Comparison of ENCODE assay signal across 8 mouse cellular contexts in the genomic region with DNA sequence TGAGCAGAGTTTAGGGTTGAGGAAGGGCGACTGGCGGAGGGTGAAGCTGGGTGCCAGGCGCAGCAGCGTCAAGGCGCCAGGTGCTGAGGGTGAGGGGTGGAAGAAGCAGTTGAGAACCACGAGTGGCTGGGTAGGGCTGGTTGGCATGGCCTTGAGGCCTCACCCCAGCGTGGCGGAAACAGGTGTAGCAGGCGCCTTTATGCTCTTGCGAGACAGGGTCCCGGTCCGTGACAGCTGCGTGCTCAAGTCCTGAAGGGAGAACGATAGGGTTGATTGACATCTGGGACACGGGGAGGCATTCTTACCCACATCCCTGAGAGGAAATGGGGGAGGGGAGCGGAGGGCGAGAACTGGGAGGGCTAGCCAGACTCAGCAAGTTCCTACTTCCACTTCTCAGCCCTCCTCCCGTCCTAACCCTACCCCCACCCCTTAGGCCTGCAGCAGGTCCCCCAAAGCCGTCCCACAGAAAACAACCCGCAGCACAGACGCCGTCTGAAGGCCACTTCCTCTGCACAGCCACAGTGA. TPM values are rescaled to one million over a fixed set of nuclear protein-coding genes. Genes with fewer than 3 reads are reported as not detected.
A peak's percentile ranks its signal among the peaks of the same experiment; 100 is the strongest.
DNase-seq lines count a peak whose midpoint lies in the region; ATAC-seq and TF ChIP-seq lines count a peak whose summit lies in the region.

No protein-coding gene starts in this region.

- DNase-seq in adrenal gland, postnatal 14 days: peak; percentile 64
- DNase-seq in adrenal gland, postnatal 25 days: no peak
- no peak for DNase-seq in testis, postnatal 10 days (ENCODE audit: low spot score)
- peak; percentile 40 for DNase-seq in kidney, adult 9 months
- peak; percentile 73 for DNase-seq in lung, postnatal 0 days (ENCODE audit: low spot score)
- DNase-seq in embryo, embryonic 9.5 days (ENCODE audit: extremely low spot score): no peak

- TF ChIP-seq POLR2A in testis, adult 2 months (IDR thresholded peaks at IDR 0.05; ENCODE audit: control insufficient read depth, low read depth, low read length): no peak

- TF ChIP-seq CTCF in testis, adult 2 months (IDR thresholded peaks at IDR 0.05; ENCODE audit: control insufficient read depth, insufficient read depth, insufficient replicate concordance, low read depth, low read length): no peak
- TF ChIP-seq CTCF in lung, postnatal 0 days (IDR thresholded peaks at IDR 0.05): no peak

- H3K36me3 ChIP-seq in testis, adult 2 months (ENCODE audit: control insufficient read depth, insufficient read depth, low read length): no peaks in the 10 kb centered on the region
- H3K36me3 ChIP-seq in lung, postnatal 0 days (ENCODE audit: insufficient read depth, low read length): no peaks in the 10 kb centered on the region
- H3K36me3 ChIP-seq in stomach, embryonic 15.5 days: no peaks in the 10 kb centered on the region

- H3K27ac ChIP-seq in testis, adult 2 months (ENCODE audit: control insufficient read depth, insufficient read depth, low read depth, low read length): no peak overlapping the region
- peak overlapping the region; percentile 4; the same call in 1 of the 2 replicates for H3K27ac ChIP-seq in lung, postnatal 0 days (ENCODE audit: low read length)
- no peak overlapping the region for H3K27ac ChIP-seq in stomach, embryonic 15.5 days

- peak overlapping the region; percentile 20 for H3K4me2 ChIP-seq in lung, postnatal 0 days (replicated peaks; ENCODE audit: low read depth, low read length)
- H3K4me2 ChIP-seq in stomach, embryonic 15.5 days: peak overlapping the region; percentile 37

- H3K9ac ChIP-seq in lung, postnatal 0 days (replicated peaks; ENCODE audit: low read depth): no peak overlapping the region
- H3K9ac ChIP-seq in stomach, embryonic 15.5 days: no peak overlapping the region

- no peak for TF ChIP-seq EP300 in lung, postnatal 0 days (IDR thresholded peaks at IDR 0.05)

- H3K27me3 ChIP-seq in testis, adult 2 months (ENCODE audit: control insufficient read depth, insufficient read depth, low read length): no peaks in the 10 kb centered on the region
- H3K27me3 ChIP-seq in lung, postnatal 0 days (replicated peaks; ENCODE audit: insufficient read depth, low read length): peaks cover 34% of the 10 kb centered on the region
- H3K27me3 ChIP-seq in stomach, embryonic 15.5 days (replicated peaks): peaks cover 60% of the 10 kb centered on the region

- WGBS in lung, postnatal 0 days: 11% methylated on average over 21 of the region's 22 CpGs
- 9% methylated on average over 22 of the region's 22 CpGs for WGBS in stomach, embryonic 15.5 days

- no peaks in the 10 kb centered on the region for H3K9me3 ChIP-seq in lung, postnatal 0 days (ENCODE audit: low read length)
- no peaks in the 10 kb centered on the region for H3K9me3 ChIP-seq in stomach, embryonic 15.5 days

- ATAC-seq in lung, postnatal 0 days: peak; percentile 25
- no peak for ATAC-seq in stomach, embryonic 15.5 days (ENCODE audit: insufficient read depth, low FRiP score, low read depth)

- H3K4me1 ChIP-seq in testis, adult 2 months (ENCODE audit: control insufficient read depth, insufficient read depth, low read length): peaks cover 9% of the 10 kb centered on the region
- H3K4me1 ChIP-seq in lung, postnatal 0 days (ENCODE audit: insufficient read depth, low read depth, low read length): peaks cover 41% of the 10 kb centered on the region
- H3K4me1 ChIP-seq in stomach, embryonic 15.5 days: peaks cover 49% of the 10 kb centered on the region

- H3K4me3 ChIP-seq in testis, adult 2 months (ENCODE audit: control insufficient read depth, low read depth, low read length): peak overlapping the region; percentile 6
- H3K4me3 ChIP-seq in lung, postnatal 0 days (ENCODE audit: low read depth, low read length): no peak overlapping the region
- 0 out of 2 replicates have a peak overlapping the region, but pooled peaks have one; percentile 1 for H3K4me3 ChIP-seq in stomach, embryonic 15.5 days (replicated peaks)

RNA-seq across cellular contexts. Expression of gene Gngt2, which starts 2.8 kb away (rescaled TPM):
- 30.3 and 31.4 TPM in 2 replicates for total RNA-seq in adrenal gland, postnatal 14 days (2021)
- total RNA-seq in adrenal gland, postnatal 25 days (2021): 16.2 and 20.1 TPM in 2 replicates
- polyA plus RNA-seq in testis, adult 2 months (2012; rRNA removed): 0.41 and 0.49 TPM in 2 replicates
- polyA plus RNA-seq in lung, postnatal 0 days (2015; fragmentation: Nextera tagmentation; extraction: Ambion mirVana): 62.5 and 75.9 TPM in 2 replicates
- 16.9 and 17.1 TPM in 2 replicates for polyA plus RNA-seq in stomach, embryonic 15.5 days (2015; fragmentation: Nextera tagmentation; extraction: Ambion mirVana)

RNA-seq across cellular contexts. Expression of gene Abi3, which starts 8.1 kb away (rescaled TPM):
- total RNA-seq in adrenal gland, postnatal 14 days (2021): 15.6 and 20.9 TPM in 2 replicates
- total RNA-seq in adrenal gland, postnatal 25 days (2021): 15.2 and 16.7 TPM in 2 replicates
- 0.58 and 0.93 TPM in 2 replicates for polyA plus RNA-seq in testis, adult 2 months (2012; rRNA removed)
- polyA plus RNA-seq in lung, postnatal 0 days (2015; fragmentation: Nextera tagmentation; extraction: Ambion mirVana): 29.4 and 33.3 TPM in 2 replicates
- 7.4 and 9.8 TPM in 2 replicates for polyA plus RNA-seq in stomach, embryonic 15.5 days (2015; fragmentation: Nextera tagmentation; extraction: Ambion mirVana)

RNA-seq across cellular contexts. Expression of gene Phospho1, which starts 9.9 kb away (rescaled TPM):
- total RNA-seq in adrenal gland, postnatal 14 days (2021): 269 and 312 TPM in 2 replicates
- total RNA-seq in adrenal gland, postnatal 25 days (2021): 133 and 225 TPM in 2 replicates
- 371 and 441 TPM in 2 replicates for polyA plus RNA-seq in testis, adult 2 months (2012; rRNA removed)
- 1.3 and 1.6 TPM in 2 replicates for polyA plus RNA-seq in lung, postnatal 0 days (2015; fragmentation: Nextera tagmentation; extraction: Ambion mirVana)
- 0.86 and 1.2 TPM in 2 replicates for polyA plus RNA-seq in stomach, embryonic 15.5 days (2015; fragmentation: Nextera tagmentation; extraction: Ambion mirVana)

Comparison
In these comparisons a context has a peak if more than half of its experiments do, and no peak if none do; other contexts are left out.
1. DNase-seq: peak in adrenal gland, postnatal 14 days (single experiment), kidney, adult 9 months (single experiment) and lung, postnatal 0 days (single experiment); none in adrenal gland, postnatal 25 days (single experiment), testis, postnatal 10 days (single experiment) and embryo, embryonic 9.5 days (single experiment).
2. RNA of gene Gngt2, which starts 2.8 kb away (polyA plus RNA-seq): 62.5 to 75.9 TPM in lung, postnatal 0 days and 16.9 to 17.1 TPM in stomach, embryonic 15.5 days; 0.41 to 0.49 TPM in testis, adult 2 months; every median in the first group is over 10 times any median in the second.
3. RNA of gene Phospho1, which starts 9.9 kb away (polyA plus RNA-seq): 371 to 441 TPM in testis, adult 2 months; 1.3 to 1.6 TPM in lung, postnatal 0 days and 0.86 to 1.2 TPM in stomach, embryonic 15.5 days; every median in the first group is over 100 times any median in the second.